ENCODE assay signal across 20 mouse cellular contexts in the genomic region with DNA sequence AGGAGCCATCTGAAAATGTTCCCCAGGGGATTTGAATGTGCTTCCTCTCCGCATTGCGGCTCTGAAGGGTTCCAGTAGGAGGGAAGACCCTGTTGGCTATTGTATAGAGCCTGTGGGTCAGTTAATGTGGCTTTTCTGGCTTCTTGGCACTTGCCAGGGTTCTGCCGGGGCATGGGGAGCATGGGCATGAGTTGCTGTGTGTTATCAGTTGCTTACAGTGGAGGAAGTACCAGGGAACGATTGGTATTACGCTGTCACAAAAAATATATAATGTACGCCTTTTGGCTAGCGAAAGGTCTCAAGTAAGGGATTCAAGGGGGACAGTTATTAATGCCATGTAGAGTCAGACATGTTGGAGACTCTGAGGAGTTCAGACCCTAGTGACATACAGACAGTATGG.
"Had no signal": no experiment of that assay in that cellular context is flagged by ENCODE, and none has a peak within 500 bp of the region (broad histone marks: within the 10 kb centered on the region; RNA-seq: fewer than 3 reads in every experiment).

No protein-coding gene starts in this region.

- H3K4me2 ChIP-seq: lung, embryonic 14.5 days; midbrain, embryonic 12.5 days; neural tube, embryonic 13.5 days; neural tube, embryonic 15.5 days had no signal

- H3K9ac ChIP-seq: lung, embryonic 14.5 days; midbrain, embryonic 12.5 days; neural tube, embryonic 13.5 days; neural tube, embryonic 15.5 days had no signal

- H3K4me3 ChIP-seq: megakaryocyte, embryonic 14.5 days; midbrain, embryonic 10.5 days; midbrain, embryonic 12.5 days; myocyte; neural tube, embryonic 13.5 days; neural tube, embryonic 15.5 days had no signal

- H3K36me3 ChIP-seq: midbrain, embryonic 10.5 days; midbrain, embryonic 12.5 days; neural tube, embryonic 13.5 days; neural tube, embryonic 15.5 days had no signal

- DNase-seq: lung, adult 18-20 months; lung, embryonic 14.5 days; lung, postnatal 10 days; lung, postnatal 4 days; midbrain, embryonic 14.5 days; retina, postnatal 1 day; right cerebral cortex, adult 18-20 months; right cerebral cortex, postnatal 25 days; right cerebral cortex, postnatal 4 days; spleen, adult 18-20 months; thymus, adult 18-20 months; thymus, postnatal 14 days; thymus, postnatal 36 days had no signal

- H3K27me3 ChIP-seq: megakaryocyte, embryonic 14.5 days; midbrain, embryonic 12.5 days; neural tube, embryonic 13.5 days; neural tube, embryonic 15.5 days had no signal

- H3K9me3 ChIP-seq: megakaryocyte, embryonic 14.5 days; midbrain, embryonic 10.5 days; midbrain, embryonic 12.5 days; neural tube, embryonic 13.5 days; neural tube, embryonic 15.5 days had no signal

- H3K27ac ChIP-seq: midbrain, embryonic 10.5 days; midbrain, embryonic 12.5 days; neural tube, embryonic 13.5 days; neural tube, embryonic 15.5 days had no signal

- ATAC-seq: midbrain, embryonic 16.5 days had no signal

- H3K4me1 ChIP-seq: megakaryocyte, embryonic 14.5 days; midbrain, embryonic 10.5 days; midbrain, embryonic 12.5 days; neural tube, embryonic 13.5 days; neural tube, embryonic 15.5 days had no signal
